Mouse (Mus musculus) mammary gland, adult 2 months (tissue): ENCODE results near the gene Ccdc87. TPM values are rescaled to one million over a fixed set of nuclear protein-coding genes. Genes with fewer than 3 reads are reported as not detected.

ENCODE experiments used
- polyA plus RNA-seq: library from polyadenylated mRNA; depleted of rRNA; stranded (reverse); fragments of >200 nt; gene quantifications from 2 replicates; pipeline ENCODE4 v1.2.3, GENCODE M21; 2012; ENCODE audit warnings: low replicate concordance; rRNA removed

The Ccdc87 gene
- polyA plus RNA-seq: 0.07 TPM in 1 of 2 replicates, not detected in the other

DNA sequence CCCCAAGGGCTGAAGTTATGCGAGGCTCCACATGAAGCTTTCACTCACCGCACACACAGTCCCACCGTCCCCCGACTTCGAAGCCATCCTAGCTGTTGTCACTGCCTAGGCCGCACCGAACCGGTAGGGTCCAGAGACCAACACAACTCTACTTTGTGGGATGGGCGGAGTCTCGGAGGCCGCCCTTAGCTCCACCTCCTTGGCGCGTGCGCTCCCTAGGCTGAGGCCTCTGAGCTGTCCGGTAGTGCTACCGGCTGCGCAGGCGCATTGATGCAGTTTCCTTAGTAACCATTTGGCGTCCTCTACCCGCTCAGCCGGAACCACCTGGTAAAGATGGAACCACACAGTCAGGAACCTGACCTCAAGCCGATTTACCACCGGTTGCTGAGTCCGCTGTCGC, at the start of gene Ccdc87, which contains the start of gene Ccs:
Gene Ccdc87 (plus strand): TSS at position 218 of the 400 bp plus-strand sequence.
Gene Ccs (minus strand): TSS at position 184 of the 400 bp plus-strand sequence.

DNA sequence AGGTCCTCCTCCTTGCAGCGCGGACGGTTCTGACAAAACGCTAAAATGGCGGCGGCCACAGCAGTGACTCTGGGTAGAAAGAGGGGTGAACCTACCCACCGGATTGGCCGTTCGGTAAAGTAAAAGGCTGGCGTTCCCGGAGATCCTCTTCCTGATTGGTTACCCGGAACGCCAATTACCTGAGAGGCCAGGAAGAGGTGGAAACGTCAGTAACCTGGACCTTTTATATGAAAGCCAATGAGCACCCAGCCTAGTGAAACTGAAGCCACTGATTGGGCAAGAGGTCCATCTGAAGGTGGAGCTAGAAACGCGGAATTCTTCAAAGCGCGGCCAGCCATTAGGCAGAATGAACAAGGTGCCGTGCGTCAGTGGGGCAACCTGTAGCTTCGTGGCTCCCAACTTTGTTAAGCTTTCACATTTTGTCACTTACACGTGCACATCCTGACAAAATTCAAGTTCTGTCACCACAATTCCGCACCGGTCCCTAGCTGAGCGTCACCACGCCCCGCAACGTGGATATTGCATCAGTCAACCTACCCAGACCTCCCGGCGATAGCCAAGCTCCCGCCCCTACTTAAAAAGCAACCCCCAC, 45.2 kb upstream of the Ccdc87 start, which contains the start of gene Rbm4:
Gene Rbm4 (minus strand): TSS at position 71 of the 592 bp plus-strand sequence.

DNA sequence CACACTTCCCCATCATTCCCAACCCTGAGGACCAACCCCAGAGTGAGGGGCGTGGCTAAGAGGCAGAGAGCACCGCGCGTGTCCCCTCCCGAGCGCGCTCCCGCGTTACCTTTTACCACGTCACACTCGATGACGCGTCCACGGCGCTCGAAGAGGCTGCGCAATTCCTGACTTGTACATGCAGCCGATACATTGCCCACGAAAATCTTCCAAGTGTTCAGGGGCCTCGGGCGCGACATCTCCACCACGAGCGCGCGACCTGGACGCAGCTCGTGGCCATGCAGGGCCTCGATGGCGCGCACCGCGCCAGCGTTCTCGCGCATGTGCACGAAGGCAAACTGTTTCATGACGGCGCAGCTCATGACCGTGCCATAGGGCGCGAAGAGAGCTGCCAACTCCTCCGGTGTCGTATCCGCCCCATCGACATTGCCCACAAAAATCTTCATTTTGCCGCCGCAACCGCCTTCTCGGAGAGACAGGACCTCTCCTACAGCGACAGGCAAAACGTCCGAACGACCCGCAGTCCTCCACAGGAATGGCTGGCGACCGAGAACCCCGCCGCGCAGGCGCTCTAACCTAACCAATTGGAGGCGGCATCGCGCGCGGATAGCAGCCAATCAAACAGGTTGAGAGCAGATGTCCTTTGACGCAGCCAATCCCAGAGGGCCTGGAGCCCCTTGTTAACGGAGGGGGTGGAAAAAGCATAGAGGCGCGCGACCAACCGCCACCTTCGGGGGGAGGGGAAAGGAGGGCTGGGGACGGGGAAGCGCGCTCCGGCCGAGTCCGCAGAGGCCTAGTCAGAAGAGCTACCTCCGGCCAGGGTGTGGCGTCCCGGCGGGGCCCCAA, 27.9 kb upstream of the Ccdc87 start, which contains the start of the genes Gm21992 and Rbm14:
Gene Gm21992 (minus strand): TSS at position 550 of the 846 bp plus-strand sequence.
Gene Rbm14 (minus strand): TSS at position 572 of the 846 bp plus-strand sequence.

DNA sequence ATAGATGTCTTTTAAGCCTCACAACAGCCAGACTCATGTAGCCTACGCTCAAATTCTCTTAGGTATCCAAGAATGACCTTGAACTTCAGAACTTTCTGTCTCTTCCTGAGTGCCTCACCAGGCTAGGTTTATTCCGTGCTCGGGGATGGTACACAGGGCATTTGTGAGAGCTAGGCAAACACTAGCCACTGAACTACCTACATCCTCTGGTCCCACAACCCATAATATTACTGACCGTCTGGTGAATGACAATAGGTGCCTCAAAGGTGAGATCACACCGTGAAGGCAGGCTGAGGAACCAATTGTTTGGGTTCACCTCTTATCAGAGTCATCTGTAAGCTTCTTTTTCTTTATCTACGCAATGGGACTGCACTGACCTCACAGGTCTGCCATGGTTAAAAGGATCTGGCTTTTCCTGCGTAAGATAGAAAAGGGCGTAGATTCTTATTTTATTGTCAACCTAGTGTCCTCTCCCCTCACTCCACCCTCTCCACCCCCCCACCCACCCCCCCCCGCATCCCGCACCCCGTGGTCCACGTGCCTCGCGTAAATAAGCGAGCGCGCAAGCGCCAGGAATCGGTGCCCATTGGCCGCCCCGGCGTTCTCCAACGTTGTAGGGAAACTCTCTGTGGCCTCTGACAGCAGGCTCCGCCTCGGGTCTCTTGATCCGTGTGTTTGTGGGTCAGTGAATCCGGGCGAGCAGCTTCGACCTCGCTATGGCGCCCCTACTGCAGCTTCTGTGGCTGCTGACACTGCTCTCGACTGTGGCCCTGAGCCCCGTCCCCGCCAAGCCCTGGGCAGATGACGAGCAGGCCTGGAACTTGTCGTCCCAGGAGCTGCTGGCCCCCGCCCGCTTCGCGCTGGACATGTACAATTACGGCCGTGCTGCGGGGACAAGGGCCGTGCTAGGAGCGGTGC, 15.6 kb downstream of the Ccdc87 start, which contains the start of gene Ctsf:
Gene Ctsf (plus strand): TSS at position 579 of the 918 bp plus-strand sequence.

DNA sequence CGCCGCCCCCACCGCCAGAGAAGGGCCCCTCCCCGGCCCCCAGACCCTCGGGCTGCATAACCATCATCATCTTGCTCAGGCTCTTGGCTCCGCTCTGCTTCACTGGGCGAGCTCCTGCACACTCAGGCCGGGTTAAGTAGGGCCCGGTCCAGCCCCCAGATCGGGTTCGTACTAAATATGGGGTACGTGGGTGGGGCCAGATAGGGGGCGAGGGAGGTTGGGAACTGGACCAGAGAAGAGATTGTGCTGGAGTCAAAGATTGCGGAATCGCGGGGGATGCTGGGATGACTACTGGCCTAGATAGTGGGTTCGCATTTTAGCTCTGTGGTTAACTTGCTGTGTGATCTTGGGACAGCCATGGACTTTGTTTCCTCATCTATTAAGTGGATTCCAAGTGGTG, 38.6 kb downstream of the Ccdc87 start, which contains the start of gene Actn3:
Gene Actn3 (minus strand): TSS at position 125 of the 400 bp plus-strand sequence.

DNA sequence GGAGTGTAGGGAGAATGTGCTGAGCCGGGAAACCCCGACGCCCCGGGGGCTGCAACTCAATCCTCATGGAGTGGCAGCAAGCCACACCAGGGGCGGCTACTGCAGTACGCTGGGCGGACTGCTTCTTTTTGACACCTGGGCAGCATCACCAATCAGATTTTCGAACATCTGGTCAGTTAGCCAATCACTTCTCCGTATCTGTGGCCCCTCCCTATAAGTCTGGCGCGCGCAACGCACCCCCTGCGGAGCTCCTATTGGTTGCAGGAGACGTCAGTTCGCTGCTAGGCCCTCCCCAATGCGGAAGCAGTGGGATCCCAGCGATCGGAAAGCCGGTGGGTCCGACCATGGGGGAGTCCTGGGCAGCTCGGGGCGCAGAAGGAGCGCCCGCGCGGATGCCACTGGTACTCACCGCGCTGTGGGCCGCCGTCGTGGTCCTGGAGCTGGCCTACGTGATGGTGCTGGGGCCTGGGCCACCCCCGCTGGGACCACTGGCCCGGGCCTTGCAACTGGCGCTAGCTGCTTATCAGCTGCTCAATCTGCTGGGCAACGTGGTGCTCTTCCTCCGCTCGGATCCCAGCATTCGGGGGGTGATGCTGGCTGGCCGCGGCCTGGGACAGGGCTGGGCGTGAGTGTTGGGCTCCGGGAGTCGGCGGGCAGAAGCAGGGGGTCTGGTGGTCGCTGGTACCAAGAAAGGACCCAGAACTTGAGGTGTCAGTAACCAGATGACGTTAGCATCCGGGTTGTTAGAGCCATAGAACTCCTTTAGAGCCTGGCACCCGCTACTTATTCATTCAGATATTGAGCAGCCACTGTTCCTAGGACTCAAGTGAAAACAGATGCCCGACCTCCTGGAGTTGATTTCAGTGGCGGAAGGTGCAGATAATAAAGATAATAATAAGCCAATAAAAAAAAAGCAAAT, 39.5 kb downstream of the Ccdc87 start, which contains the start of gene Zdhhc24:
Gene Zdhhc24 (plus strand): TSS at position 264 of the 919 bp plus-strand sequence.

Other genes with a start within 250 kb of the Ccdc87 start
- gene Lrfn4, start 223.7 kb upstream of the Ccdc87 start, polyA plus RNA-seq: 12.3 and 26.6 TPM in 2 replicates
- 86.7 and 104 TPM in 2 replicates for gene Rce1, start 213.7 kb upstream of the Ccdc87 start, polyA plus RNA-seq
- gene Gm960, start 140.7 kb upstream of the Ccdc87 start, polyA plus RNA-seq: 0.89 and 0.98 TPM in 2 replicates
- 2.4 and 3.1 TPM in 2 replicates for gene Sptbn2, start 128.2 kb upstream of the Ccdc87 start, polyA plus RNA-seq
- 7.6 and 8.1 TPM in 2 replicates for gene Rbm4b, start 82.9 kb upstream of the Ccdc87 start, polyA plus RNA-seq
- 30.1 and 37.6 TPM in 2 replicates for gene Rbm4, start 45.5 kb upstream of the Ccdc87 start, polyA plus RNA-seq
- gene Gm21992, start 27.8 kb upstream of the Ccdc87 start, polyA plus RNA-seq: 16.6 and 27.0 TPM in 2 replicates
- gene Rbm14, start 27.7 kb upstream of the Ccdc87 start, polyA plus RNA-seq: 47.0 and 81.2 TPM in 2 replicates
- 28.5 and 29.5 TPM in 2 replicates for gene Ccs, start within 50 bp of the Ccdc87 start, polyA plus RNA-seq
- gene Ctsf, start 15.8 kb downstream of the Ccdc87 start, polyA plus RNA-seq: 103 and 209 TPM in 2 replicates
- 0.54 and 894 TPM in 2 replicates for gene Actn3, start 38.5 kb downstream of the Ccdc87 start, polyA plus RNA-seq
- gene Zdhhc24, start 39.3 kb downstream of the Ccdc87 start, polyA plus RNA-seq: 29.8 and 33.4 TPM in 2 replicates
- 2.7 and 4.2 TPM in 2 replicates for gene Bbs1, start 67.3 kb downstream of the Ccdc87 start, polyA plus RNA-seq
- gene Dpp3, start 88.9 kb downstream of the Ccdc87 start, polyA plus RNA-seq: 87.1 and 105 TPM in 2 replicates
- gene Peli3, start 103.8 kb downstream of the Ccdc87 start, polyA plus RNA-seq: 6.9 and 8.4 TPM in 2 replicates
- gene Mrpl11, start 122.8 kb downstream of the Ccdc87 start, polyA plus RNA-seq: 19.5 and 24.0 TPM in 2 replicates
- 0.47 and 0.59 TPM in 2 replicates for gene Npas4, start 150.9 kb downstream of the Ccdc87 start, polyA plus RNA-seq
- 8.9 and 19.4 TPM in 2 replicates for gene Slc29a2, start 184.5 kb downstream of the Ccdc87 start, polyA plus RNA-seq
- 33.1 and 40.6 TPM in 2 replicates for gene B4gat1, start 199.5 kb downstream of the Ccdc87 start, polyA plus RNA-seq
- 0.11 and 0.20 TPM in 2 replicates for gene AC124502.3, start 199.5 kb downstream of the Ccdc87 start, polyA plus RNA-seq
- gene Brms1, start 202.0 kb downstream of the Ccdc87 start, polyA plus RNA-seq: 31.7 and 37.6 TPM in 2 replicates
- gene Rin1, start 211.1 kb downstream of the Ccdc87 start, polyA plus RNA-seq: 11.1 and 16.2 TPM in 2 replicates
- 119 and 148 TPM in 2 replicates for gene Cd248, start 228.7 kb downstream of the Ccdc87 start, polyA plus RNA-seq
- 0.20 and 0.41 TPM in 2 replicates for gene Tmem151a, start 246.2 kb downstream of the Ccdc87 start, polyA plus RNA-seq
- 170 and 227 TPM in 2 replicates for gene Yif1a, start 249.2 kb downstream of the Ccdc87 start, polyA plus RNA-seq